Mouse (Mus musculus): ENCODE results near the gene Cox6b2. TPM values are rescaled to one million over a fixed set of nuclear protein-coding genes. Genes with fewer than 3 reads are reported as not detected.

Gene Cox6b2
- total RNA-seq, 2 experiments from 2014 or later: 7.4 to 10.9 TPM

DNA sequence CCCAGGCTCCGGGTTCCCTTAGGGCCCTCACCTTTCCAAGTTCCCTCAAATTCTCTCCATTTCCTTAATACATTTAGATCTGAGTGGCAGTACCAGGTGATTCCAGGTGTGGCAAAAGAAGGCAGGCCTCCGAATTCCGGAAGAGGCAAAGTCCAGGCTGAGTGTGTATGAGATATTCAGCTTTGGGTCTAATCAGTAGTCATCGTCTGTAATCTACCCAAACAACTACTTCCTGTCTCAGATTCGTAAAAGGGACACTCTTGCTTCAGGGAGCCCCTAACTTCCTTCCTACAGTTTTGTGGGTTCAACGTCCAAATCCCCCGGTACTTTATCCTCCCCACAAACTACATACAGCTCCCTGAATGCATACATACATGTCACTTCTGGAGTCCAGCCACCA lies 27.7 kb downstream of the Cox6b2 start, which contains the start of gene Tmem150b:
TSS of gene Tmem150b (minus strand) at position 81 of the 400 bp plus-strand sequence.
- intact Hi-C loops (cut with DNase I): no loop called here
- no peak for DNase-seq

DNA sequence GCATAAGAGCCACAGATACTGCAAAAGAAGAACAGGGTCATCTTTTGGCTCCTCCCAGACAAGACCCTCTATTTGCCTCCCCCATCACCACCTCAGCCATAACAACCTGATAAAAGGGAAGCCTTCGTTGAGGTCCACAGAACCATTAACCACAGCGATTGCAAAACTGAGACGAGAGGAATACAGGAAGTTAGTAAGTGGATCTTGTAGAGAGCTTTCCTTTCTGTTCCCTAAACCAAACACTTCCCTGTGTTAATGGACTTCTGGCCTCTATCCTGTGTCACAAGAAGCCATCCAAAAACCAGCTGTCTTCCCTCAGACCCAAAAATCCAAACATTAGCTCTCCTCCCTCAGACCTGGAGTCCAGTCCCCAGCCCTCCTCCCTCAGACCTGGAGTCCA lies 28.5 kb downstream of the Cox6b2 start:
- no peak for DNase-seq
- intact Hi-C loops (cut with DNase I): no loop called here

DNA sequence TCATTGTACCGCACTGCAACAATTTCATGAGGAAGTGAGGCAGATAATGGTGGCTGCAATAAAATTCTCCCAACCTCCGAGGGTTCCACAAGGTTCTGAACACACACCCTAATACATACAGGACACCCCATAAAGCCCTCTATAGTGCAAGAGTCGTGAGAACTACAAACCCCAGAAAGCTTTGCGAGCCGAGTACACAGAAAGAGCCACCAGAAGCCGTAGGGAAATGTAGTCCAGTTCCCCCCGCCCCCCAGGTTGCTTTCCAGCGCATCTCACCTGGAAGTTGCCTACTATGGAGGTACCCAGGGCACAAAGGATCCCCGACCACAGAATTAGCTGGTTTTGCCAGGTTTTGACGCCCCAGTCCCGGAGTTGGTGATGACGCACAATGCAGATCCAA lies 29.4 kb downstream of the Cox6b2 start:
- intact Hi-C loops (cut with DNase I): no loop called here
- DNase-seq: peak; percentile 23 to 41

DNA sequence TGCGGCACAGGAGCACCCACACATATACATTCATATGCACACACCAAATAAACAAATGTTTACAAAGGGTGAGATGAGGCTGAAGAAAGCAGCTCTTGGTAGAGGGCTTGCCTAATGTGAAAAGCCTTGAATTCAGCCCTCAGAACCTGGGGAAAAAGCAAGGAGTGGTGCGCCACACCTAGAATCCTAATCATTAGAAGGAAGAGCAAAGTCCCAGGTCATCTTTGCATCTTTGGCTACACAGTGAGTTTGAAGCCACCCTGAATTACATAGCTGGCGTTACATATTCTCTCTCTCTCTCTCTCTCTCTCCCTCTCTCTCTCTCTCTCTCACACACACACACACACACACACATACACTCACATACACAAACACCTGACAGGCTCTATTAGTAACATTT lies 33.6 kb downstream of the Cox6b2 start:
- intact Hi-C loops (cut with DNase I): no loop called here
- no peak for DNase-seq

DNA sequence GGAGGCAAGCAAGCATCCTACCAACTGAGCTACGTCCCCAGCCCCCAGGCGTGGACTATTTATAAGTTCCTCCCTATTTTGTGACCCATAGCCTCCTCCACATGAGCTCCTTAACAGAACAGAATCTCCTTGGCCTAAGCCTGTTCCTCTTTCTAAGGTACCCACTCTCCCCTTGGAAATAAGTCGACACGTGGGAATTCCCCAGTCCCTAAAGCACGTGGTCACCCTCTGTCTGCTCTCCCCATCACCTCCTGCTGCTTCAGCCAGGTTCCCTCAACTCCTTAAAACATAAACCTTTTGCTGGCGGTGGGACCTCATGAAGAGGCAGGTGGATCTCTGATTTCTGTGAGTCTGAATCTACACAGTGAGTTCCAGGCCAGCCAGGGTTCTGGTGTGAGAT lies 35.9 kb downstream of the Cox6b2 start:
- no peak for DNase-seq
- intact Hi-C loops (cut with DNase I): no loop called here

DNA sequence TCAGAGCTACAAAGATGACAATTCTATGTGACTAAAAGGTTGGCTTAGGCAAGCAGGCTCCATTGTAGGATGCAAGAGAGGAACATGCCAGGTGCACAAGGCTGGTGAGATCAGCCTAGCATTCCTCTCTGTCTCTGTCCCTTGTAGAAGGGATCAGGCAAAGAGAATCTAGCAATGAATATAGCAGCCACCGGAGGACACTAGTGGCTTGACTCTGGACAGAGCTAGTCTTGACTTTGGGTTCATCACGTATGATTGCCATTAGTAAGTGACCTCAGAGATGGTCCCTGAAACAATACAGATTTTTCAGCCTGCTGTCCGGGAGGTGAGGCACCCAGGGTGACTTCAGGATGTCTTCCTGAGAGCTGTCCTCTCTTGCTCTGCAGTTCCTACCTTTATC lies 40.3 kb downstream of the Cox6b2 start:
- no peak for DNase-seq
- intact Hi-C loops (cut with DNase I): no loop called here

DNA sequence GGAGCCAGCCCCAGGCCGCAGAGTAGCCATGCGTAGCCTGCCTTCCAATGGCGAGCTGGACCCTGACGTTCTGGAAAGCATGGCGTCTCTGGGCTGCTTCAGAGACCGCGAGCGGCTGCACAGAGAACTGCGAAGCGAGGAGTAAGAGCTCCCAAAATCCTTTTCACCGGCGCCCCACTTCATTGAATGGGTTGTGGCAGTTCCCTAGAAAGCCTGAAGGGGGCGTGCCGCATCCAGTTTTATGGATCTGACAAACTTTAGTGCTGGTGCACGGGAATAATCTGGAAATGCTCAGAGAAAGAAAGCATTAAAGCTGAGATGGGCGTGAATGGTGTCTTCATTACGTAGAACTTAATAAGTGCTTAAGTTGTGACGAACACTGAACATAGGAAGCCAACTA lies 47.8 kb downstream of the Cox6b2 start:
- DNase-seq: peak in 1 of 2 experiments; percentile 38
- intact Hi-C loops (cut with DNase I): loop anchor here (5.0 kb wide), 1 partner anchor 82 kb away; the partner anchor contains the start of gene Tmem238

DNA sequence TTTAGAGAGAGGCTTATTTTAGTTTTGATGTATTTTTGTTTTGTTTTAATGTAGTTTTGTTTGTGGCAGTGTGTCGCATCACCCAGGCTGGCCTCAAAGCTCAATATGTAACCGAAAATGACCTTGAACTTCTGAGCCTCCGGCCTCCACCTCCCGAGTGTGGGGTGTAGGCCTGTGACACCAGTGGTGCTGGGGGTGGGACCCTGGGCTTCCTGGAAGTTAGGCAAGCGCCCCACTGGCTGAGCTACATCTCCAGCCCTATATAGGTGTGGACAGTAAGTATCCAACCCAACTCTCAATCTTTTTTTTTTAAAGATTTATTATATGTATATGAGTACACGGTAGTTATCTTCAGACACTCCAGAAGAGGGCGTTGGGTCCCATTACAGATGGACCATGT lies 49.7 kb downstream of the Cox6b2 start:
- intact Hi-C loops (cut with DNase I): no loop called here

DNA sequence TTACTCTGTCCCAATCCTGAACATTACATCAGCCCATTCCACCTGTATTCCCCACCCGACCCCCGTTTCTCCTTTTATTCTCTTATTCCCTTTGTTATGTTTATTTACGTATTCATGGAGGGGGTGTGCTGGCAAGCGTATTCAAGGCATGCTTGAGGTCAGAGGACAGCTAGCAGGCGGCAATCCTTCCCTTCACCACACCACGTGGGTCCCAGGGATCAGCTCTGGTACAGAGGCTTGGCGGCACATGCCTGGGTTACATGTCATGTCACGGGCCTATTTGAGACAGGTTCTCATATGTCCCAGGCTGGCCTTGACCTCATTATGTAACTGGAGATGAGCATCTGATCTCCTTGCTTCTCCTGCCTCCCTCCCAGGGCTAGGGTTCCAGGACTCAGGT lies 50.6 kb downstream of the Cox6b2 start:
- intact Hi-C loops (cut with DNase I): no loop called here
- DNase-seq: no peak

More for the DNA sequence above, 49.7 kb downstream of the Cox6b2 start:
- no peak for DNase-seq

Other genes starting within 250 kb of the Cox6b2 start
- gene Tnnt1, start 236.7 kb downstream of the Cox6b2 start, total RNA-seq (2021): 10 to 100 TPM; 36.1 to 38.1 TPM
- gene Tnni3, start 228.9 kb downstream of the Cox6b2 start, total RNA-seq (2021): 1,000 to 10,000 TPM; 6,124 to 6,345 TPM
- under 1 TPM; 0.81 to 0.87 TPM for gene Dnaaf3, start 220.6 kb downstream of the Cox6b2 start, total RNA-seq (2021)
- 1 to 10 TPM; 1.7 to 2.4 TPM for gene Syt5, start 205.6 kb downstream of the Cox6b2 start, total RNA-seq (2021)
- gene Ptprh, start 149.1 kb downstream of the Cox6b2 start, total RNA-seq (2021): not detected
- 1 to 10 TPM; 6.2 to 6.6 TPM for gene Tmem86b, start 121.7 kb downstream of the Cox6b2 start, total RNA-seq (2021)
- 10 to 100 TPM; 77.3 to 80.7 TPM for gene Ppp6r1, start 94.1 kb downstream of the Cox6b2 start, total RNA-seq (2021)
- gene Hspbp1, start 68.0 kb downstream of the Cox6b2 start, total RNA-seq (2021): 10 to 100 TPM; 45.0 to 46.7 TPM
- gene Brsk1, start 62.5 kb downstream of the Cox6b2 start, total RNA-seq (2021): 1 to 10 TPM; 2.5 to 3.8 TPM
- gene Tmem150b, start 27.8 kb downstream of the Cox6b2 start, total RNA-seq (2021): under 1 TPM in 1 of 2 experiments, not detected in 1; 0.20 TPM
- gene Kmt5c, start 13.0 kb downstream of the Cox6b2 start, total RNA-seq (2021): 10 to 100 TPM; 32.1 to 37.1 TPM
- gene Fam71e2, start 18.2 kb upstream of the Cox6b2 start, total RNA-seq (2021): not detected
- not detected for gene Il11, start 29.8 kb upstream of the Cox6b2 start, total RNA-seq (2021)
- not detected for gene Tmem190, start 29.8 kb upstream of the Cox6b2 start, total RNA-seq (2021)
- 1 to 10 TPM; 3.7 to 4.2 TPM for gene Tmem238, start 36.6 kb upstream of the Cox6b2 start, total RNA-seq (2021)
- 100 to 1,000 TPM; 630 to 679 TPM for gene Rpl28, start 39.8 kb upstream of the Cox6b2 start, total RNA-seq (2021)
- gene Ube2s, start 59.5 kb upstream of the Cox6b2 start, total RNA-seq (2021): 100 to 1,000 TPM; 149 to 152 TPM
- gene Shisa7, start 91.6 kb upstream of the Cox6b2 start, total RNA-seq (2021): under 1 TPM in 1 of 2 experiments, not detected in 1; 0.15 TPM
- 1 to 10 TPM; 3.6 to 4.7 TPM for gene Isoc2b, start 117.2 kb upstream of the Cox6b2 start, total RNA-seq (2021)
- 10 to 100 TPM; 15.8 to 16.3 TPM for gene Isoc2a, start 124.1 kb upstream of the Cox6b2 start, total RNA-seq (2021)
- gene Gm36210, start 153.4 kb upstream of the Cox6b2 start, total RNA-seq (2021): not detected
- gene Zfp628, start 162.1 kb upstream of the Cox6b2 start, total RNA-seq (2021): 10 to 100 TPM; 11.8 to 13.8 TPM
- gene Nat14, start 168.9 kb upstream of the Cox6b2 start, total RNA-seq (2021): 1 to 10 TPM; 4.9 to 5.2 TPM
- 10 to 100 TPM; 12.5 TPM for gene Ssc5d, start 172.7 kb upstream of the Cox6b2 start, total RNA-seq (2021)
- gene Sbk2, start 211.3 kb upstream of the Cox6b2 start, total RNA-seq (2021): 1 to 10 TPM; 7.2 to 9.0 TPM
- 10 to 100 TPM; 11.9 to 22.0 TPM for gene Sbk3, start 218.1 kb upstream of the Cox6b2 start, total RNA-seq (2021)
- gene Zfp579, start 243.1 kb upstream of the Cox6b2 start, total RNA-seq (2021): 10 to 100 TPM; 18.4 to 19.1 TPM

Data from heart, postnatal 10 days (tissue).